Mouse (Mus musculus): ENCODE measurements around the gene Igfn1. TPM values are rescaled to one million over a fixed set of nuclear protein-coding genes. Genes with fewer than 3 reads are reported as not detected.

The Igfn1 gene
- polyA plus RNA-seq, 1 experiment = 0.79 TPM

- Histone ChIP-seq H3K27me3 (ENCODE audit: control insufficient read depth, insufficient read depth, low read length) (no peaks in the 10 kb centered on the region), H3K4me3 (ENCODE audit: control insufficient read depth, low read depth, low read length) (no peak overlapping the region), H3K36me3 (ENCODE audit: control insufficient read depth, insufficient read depth, low read length) (no peaks in the 10 kb centered on the region), H3K27ac (ENCODE audit: control insufficient read depth, insufficient read depth, low read depth, low read length) (no peak overlapping the region), H3K4me1 (ENCODE audit: control insufficient read depth, insufficient read depth, low read length) (no peaks in the 10 kb centered on the region)
- no peak for TF ChIP-seq POLR2A (IDR thresholded peaks at IDR 0.05; ENCODE audit: control insufficient read depth, low read depth, low read length)
Observed at GRCm38 (mm10) chr1:135984105-135984504, 22.0 kb downstream of the Igfn1 start.

GRCm38 (mm10) chr1:135972576-135972975 lies 33.6 kb downstream of the Igfn1 start:
- no peak for TF ChIP-seq CTCF (IDR thresholded peaks at IDR 0.05; ENCODE audit: control insufficient read depth, insufficient read depth, insufficient replicate concordance, low read depth, low read length)
- TF ChIP-seq POLR2A (IDR thresholded peaks at IDR 0.05; ENCODE audit: control insufficient read depth, low read depth, low read length) = no peak
- no peaks in the 10 kb centered on the region for H3K36me3 ChIP-seq (ENCODE audit: control insufficient read depth, insufficient read depth, low read length)
- no peak overlapping the region for H3K4me3 ChIP-seq (ENCODE audit: control insufficient read depth, low read depth, low read length)
- H3K27me3 ChIP-seq (ENCODE audit: control insufficient read depth, insufficient read depth, low read length) = no peaks in the 10 kb centered on the region
- no peak overlapping the region for H3K27ac ChIP-seq (ENCODE audit: control insufficient read depth, insufficient read depth, low read depth, low read length)
- no peaks in the 10 kb centered on the region for H3K4me1 ChIP-seq (ENCODE audit: control insufficient read depth, insufficient read depth, low read length)

- H3K27ac ChIP-seq (ENCODE audit: control insufficient read depth, insufficient read depth, low read depth, low read length) = no peak overlapping the region
- no peaks in the 10 kb centered on the region for H3K4me1 ChIP-seq (ENCODE audit: control insufficient read depth, insufficient read depth, low read length)
- H3K27me3 ChIP-seq (ENCODE audit: control insufficient read depth, insufficient read depth, low read length) = no peaks in the 10 kb centered on the region
- TF ChIP-seq POLR2A (IDR thresholded peaks at IDR 0.05; ENCODE audit: control insufficient read depth, low read depth, low read length) = no peak
- no peak for TF ChIP-seq CTCF (IDR thresholded peaks at IDR 0.05; ENCODE audit: control insufficient read depth, insufficient read depth, insufficient replicate concordance, low read depth, low read length)
- no peaks in the 10 kb centered on the region for H3K36me3 ChIP-seq (ENCODE audit: control insufficient read depth, insufficient read depth, low read length)
- H3K4me3 ChIP-seq (ENCODE audit: control insufficient read depth, low read depth, low read length) = no peak overlapping the region
Observed at GRCm38 (mm10) chr1:135970486-135970885, 35.7 kb downstream of the Igfn1 start.

- no peaks in the 10 kb centered on the region for H3K4me1 ChIP-seq (ENCODE audit: control insufficient read depth, insufficient read depth, low read length)
- H3K27ac ChIP-seq (ENCODE audit: control insufficient read depth, insufficient read depth, low read depth, low read length) = no peak overlapping the region
- no peak overlapping the region for H3K4me3 ChIP-seq (ENCODE audit: control insufficient read depth, low read depth, low read length)
- TF ChIP-seq CTCF (IDR thresholded peaks at IDR 0.05; ENCODE audit: control insufficient read depth, insufficient read depth, insufficient replicate concordance, low read depth, low read length) (no peak), POLR2A (IDR thresholded peaks at IDR 0.05; ENCODE audit: control insufficient read depth, low read depth, low read length) (no peak)
- no peaks in the 10 kb centered on the region for H3K27me3 ChIP-seq (ENCODE audit: control insufficient read depth, insufficient read depth, low read length)
- no peaks in the 10 kb centered on the region for H3K36me3 ChIP-seq (ENCODE audit: control insufficient read depth, insufficient read depth, low read length)
Observed at GRCm38 (mm10) chr1:135967739-135968138, 38.4 kb downstream of the Igfn1 start.

DNA sequence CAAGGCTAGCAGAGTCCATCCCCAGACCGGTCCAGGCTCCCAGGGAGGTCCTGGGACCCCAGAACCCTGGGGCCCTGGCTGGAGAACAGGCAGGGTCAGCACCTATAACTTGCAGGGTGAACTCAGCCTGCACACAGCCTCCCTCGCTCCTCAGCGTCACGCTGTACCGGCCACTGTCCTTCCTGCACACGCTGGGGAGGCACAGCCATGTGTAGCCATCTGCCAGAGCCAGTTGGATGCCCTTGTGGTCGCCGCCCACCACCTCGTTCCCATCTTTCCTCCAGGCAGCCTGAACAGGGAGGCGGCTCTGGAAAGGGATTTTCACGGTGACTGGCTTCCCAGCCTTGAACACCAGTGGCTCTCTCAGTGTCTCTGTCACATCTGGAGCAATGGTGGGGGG lies 41.6 kb downstream of the Igfn1 start:
- Histone ChIP-seq H3K4me3 (ENCODE audit: control insufficient read depth, low read depth, low read length) (no peak overlapping the region), H3K27me3 (ENCODE audit: control insufficient read depth, insufficient read depth, low read length) (no peaks in the 10 kb centered on the region), H3K36me3 (ENCODE audit: control insufficient read depth, insufficient read depth, low read length) (no peaks in the 10 kb centered on the region), H3K27ac (ENCODE audit: control insufficient read depth, insufficient read depth, low read depth, low read length) (no peak overlapping the region), H3K4me1 (ENCODE audit: control insufficient read depth, insufficient read depth, low read length) (no peaks in the 10 kb centered on the region)
- TF ChIP-seq POLR2A (IDR thresholded peaks at IDR 0.05; ENCODE audit: control insufficient read depth, low read depth, low read length) (no peak), CTCF (IDR thresholded peaks at IDR 0.05; ENCODE audit: control insufficient read depth, insufficient read depth, insufficient replicate concordance, low read depth, low read length) (no peak)

DNA sequence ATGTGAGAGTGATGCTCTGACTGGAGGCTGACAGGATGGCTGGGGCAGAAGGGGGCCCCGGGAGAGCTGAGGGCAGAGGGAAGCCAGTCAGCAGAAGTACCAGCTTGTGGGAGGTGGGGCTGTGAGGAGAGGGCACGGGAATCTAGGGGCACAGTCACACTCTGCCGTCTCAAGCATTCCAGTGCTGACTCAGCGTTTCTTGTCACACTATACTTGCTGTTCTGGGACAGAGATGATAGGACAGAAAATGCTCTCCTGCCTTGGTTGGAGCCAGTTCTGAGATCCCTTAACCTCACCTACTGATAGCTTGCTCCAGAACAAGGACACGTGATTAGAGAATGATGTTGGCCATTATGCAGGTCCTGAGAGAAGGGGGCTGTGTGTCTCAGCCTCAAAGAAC lies 43.0 kb downstream of the Igfn1 start:
- Histone ChIP-seq H3K36me3 (ENCODE audit: control insufficient read depth, insufficient read depth, low read length) (no peaks in the 10 kb centered on the region), H3K4me3 (ENCODE audit: control insufficient read depth, low read depth, low read length) (peak overlapping the region; percentile 53), H3K4me1 (ENCODE audit: control insufficient read depth, insufficient read depth, low read length) (no peaks in the 10 kb centered on the region), H3K27ac (ENCODE audit: control insufficient read depth, insufficient read depth, low read depth, low read length) (no peak overlapping the region), H3K27me3 (ENCODE audit: control insufficient read depth, insufficient read depth, low read length) (no peaks in the 10 kb centered on the region)
- TF ChIP-seq POLR2A (IDR thresholded peaks at IDR 0.05; ENCODE audit: control insufficient read depth, low read depth, low read length) (no peak), CTCF (IDR thresholded peaks at IDR 0.05; ENCODE audit: control insufficient read depth, insufficient read depth, insufficient replicate concordance, low read depth, low read length) (no peak)

DNA sequence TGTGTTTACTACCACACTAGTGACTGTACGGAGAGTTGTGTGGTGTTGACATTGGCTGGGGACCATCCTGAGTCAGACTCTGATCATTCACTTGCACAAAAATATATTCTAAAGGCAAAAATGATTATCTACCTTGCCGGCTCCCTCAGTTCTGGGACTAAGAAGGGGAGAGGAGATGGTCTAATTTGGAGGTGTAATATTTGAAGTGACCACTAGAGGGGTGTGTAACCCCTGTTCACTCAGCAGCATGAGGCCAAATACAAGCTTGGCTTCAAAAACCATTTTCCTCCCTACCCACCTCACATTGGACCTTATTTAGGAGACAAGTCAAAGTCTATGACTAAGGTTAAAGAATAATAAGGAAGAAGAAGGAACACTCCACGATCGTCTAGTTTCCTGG lies 47.7 kb downstream of the Igfn1 start:
- no peak overlapping the region for H3K27ac ChIP-seq (ENCODE audit: control insufficient read depth, insufficient read depth, low read depth, low read length)
- no peaks in the 10 kb centered on the region for H3K36me3 ChIP-seq (ENCODE audit: control insufficient read depth, insufficient read depth, low read length)
- no peaks in the 10 kb centered on the region for H3K27me3 ChIP-seq (ENCODE audit: control insufficient read depth, insufficient read depth, low read length)
- no peaks in the 10 kb centered on the region for H3K4me1 ChIP-seq (ENCODE audit: control insufficient read depth, insufficient read depth, low read length)
- no peak overlapping the region for H3K4me3 ChIP-seq (ENCODE audit: control insufficient read depth, low read depth, low read length)
- TF ChIP-seq POLR2A (IDR thresholded peaks at IDR 0.05; ENCODE audit: control insufficient read depth, low read depth, low read length) = no peak
- TF ChIP-seq CTCF (IDR thresholded peaks at IDR 0.05; ENCODE audit: control insufficient read depth, insufficient read depth, insufficient replicate concordance, low read depth, low read length) = peak; percentile 17; the same call in 1 of the 2 replicates

GRCm38 (mm10) chr1:135948871-135949270 lies 57.3 kb downstream of the Igfn1 start:
- Histone ChIP-seq H3K36me3 (ENCODE audit: control insufficient read depth, insufficient read depth, low read length) (no peaks in the 10 kb centered on the region), H3K4me1 (ENCODE audit: control insufficient read depth, insufficient read depth, low read length) (peaks cover 11% of the 10 kb centered on the region), H3K27ac (ENCODE audit: control insufficient read depth, insufficient read depth, low read depth, low read length) (no peak overlapping the region), H3K4me3 (ENCODE audit: control insufficient read depth, low read depth, low read length) (no peak overlapping the region), H3K27me3 (ENCODE audit: control insufficient read depth, insufficient read depth, low read length) (no peaks in the 10 kb centered on the region)
- TF ChIP-seq POLR2A (IDR thresholded peaks at IDR 0.05; ENCODE audit: control insufficient read depth, low read depth, low read length) (no peak), CTCF (IDR thresholded peaks at IDR 0.05; ENCODE audit: control insufficient read depth, insufficient read depth, insufficient replicate concordance, low read depth, low read length) (no peak)

All from testis, adult 2 months (tissue).